Mouse (Mus musculus): ENCODE measurements at regions not wholly inside any gene's neighbourhood (a gene's known extent, or its start where the extent isn't known, plus 50 kb on each side); places are given as distances from the start of the nearest gene placed in this dataset.

DNA sequence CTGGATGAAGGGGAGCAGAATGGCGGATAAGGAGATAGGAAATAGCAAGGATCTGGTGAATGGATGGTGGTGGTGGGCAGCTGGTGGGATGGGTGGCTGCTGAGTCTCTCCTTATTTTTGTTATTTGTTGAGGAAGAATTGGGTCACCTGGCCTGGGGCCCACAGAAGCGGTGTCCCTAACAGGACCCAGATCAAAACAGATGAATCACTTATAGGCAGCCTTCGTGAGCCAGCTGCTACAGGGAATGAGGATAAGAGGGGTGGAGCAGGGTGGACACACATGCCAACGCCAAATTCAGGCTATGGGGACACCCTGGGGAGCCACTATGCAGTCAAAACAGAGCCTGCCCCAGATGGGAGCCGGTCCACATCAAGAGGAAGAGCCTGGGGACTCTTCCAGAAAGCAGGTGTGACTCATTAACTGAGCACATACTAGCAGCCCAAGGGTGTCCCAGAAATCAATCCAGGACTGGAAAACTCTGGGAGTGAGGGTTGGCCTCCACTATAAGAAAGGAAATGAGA, 75.4 kb downstream of the Inhbb start:
- H3K9ac ChIP-seq (ENCODE audit: low read depth, low read length), result no peak overlapping the region
- no peak overlapping the region for H3K27ac ChIP-seq (ENCODE audit: low read depth, low read length)
- no peaks in the 10 kb centered on the region for H3K9me3 ChIP-seq (ENCODE audit: control insufficient read depth, low read length)
- ATAC-seq (replicated peaks; ENCODE audit: low FRiP score), result no peak
- WGBS, result 63% methylated on average over 5 of the region's 5 CpGs
- no peaks in the 10 kb centered on the region for H3K4me1 ChIP-seq (replicated peaks; ENCODE audit: control insufficient read depth, insufficient read depth, low read length)
- no peak overlapping the region for H3K4me3 ChIP-seq (ENCODE audit: low read depth, low read length)
- H3K4me2 ChIP-seq, result no peak overlapping the region
- no peaks in the 10 kb centered on the region for H3K36me3 ChIP-seq (ENCODE audit: control insufficient read depth, insufficient read depth, low read length)
- H3K27me3 ChIP-seq (replicated peaks; ENCODE audit: control insufficient read depth, insufficient read depth, low read length), result no peaks in the 10 kb centered on the region
- DNase-seq (ENCODE audit: low spot score), result no peak

DNA sequence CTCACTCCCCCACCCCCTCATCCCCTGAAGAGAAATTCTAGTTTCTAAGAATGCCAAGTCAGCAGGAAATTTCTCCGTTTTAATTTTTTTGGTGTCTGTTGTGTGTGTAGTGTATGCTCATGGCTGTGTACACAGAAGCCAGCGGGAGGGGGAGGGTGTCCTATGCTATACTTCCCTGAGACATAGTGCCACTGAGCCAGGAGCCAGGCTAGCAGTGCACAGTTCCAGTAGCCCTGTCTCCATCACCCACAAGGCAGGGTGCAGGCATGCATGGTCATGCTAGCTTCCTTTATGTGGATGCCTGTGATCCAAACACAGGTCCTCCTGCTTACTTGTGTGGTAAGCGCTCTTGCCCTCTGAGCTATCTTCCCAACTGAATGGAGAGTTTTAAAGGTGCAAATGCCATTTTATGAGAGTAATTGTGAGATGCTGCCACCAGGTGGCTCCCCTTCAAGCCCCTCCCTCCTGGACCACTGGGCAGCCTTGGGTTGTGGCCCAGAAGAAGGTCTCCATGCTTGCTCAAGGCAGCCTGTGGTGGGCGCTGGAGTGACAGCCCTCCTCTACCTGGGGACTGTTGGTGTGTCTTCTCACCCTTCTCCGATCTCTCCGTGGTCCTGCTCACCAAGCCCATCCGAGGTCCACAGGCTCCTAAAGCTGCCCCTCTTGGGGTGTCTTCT, 76.8 kb downstream of the Inhbb start:
- no peak overlapping the region for H3K27ac ChIP-seq (ENCODE audit: low read depth, low read length)
- WGBS, result 49% methylated on average over 7 of the region's 7 CpGs
- DNase-seq (ENCODE audit: low spot score) (no peak), ATAC-seq (replicated peaks; ENCODE audit: low FRiP score) (no peak)
- H3K9ac ChIP-seq (ENCODE audit: low read depth, low read length), result no peak overlapping the region
- no peaks in the 10 kb centered on the region for H3K27me3 ChIP-seq (replicated peaks; ENCODE audit: control insufficient read depth, insufficient read depth, low read length)
- H3K4me2 ChIP-seq, result no peak overlapping the region
- no peak overlapping the region for H3K4me3 ChIP-seq (ENCODE audit: low read depth, low read length)
- H3K9me3 ChIP-seq (ENCODE audit: control insufficient read depth, low read length), result no peaks in the 10 kb centered on the region
- H3K36me3 ChIP-seq (ENCODE audit: control insufficient read depth, insufficient read depth, low read length), result no peaks in the 10 kb centered on the region
- H3K4me1 ChIP-seq (replicated peaks; ENCODE audit: control insufficient read depth, insufficient read depth, low read length), result no peaks in the 10 kb centered on the region

DNA sequence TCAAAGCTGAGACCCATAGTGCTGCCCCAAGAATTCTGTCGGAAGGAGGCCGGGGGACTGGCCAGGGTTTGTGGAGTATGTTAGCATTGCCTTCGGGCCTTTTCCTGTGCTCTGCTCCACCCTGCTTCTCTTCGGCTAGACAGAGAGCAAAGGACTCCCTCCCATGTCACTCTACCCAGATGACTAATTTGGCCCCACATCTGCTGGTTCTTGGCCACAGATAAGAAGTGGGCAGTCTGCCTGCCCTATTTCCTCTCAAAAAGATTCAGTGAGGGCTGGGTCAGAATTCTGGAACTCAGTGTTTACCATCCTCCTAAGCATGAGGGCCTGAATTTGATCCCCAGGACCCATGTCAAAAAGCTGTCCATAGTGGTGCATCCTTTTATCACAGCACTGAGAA, 78.0 kb downstream of the Inhbb start:
- Histone ChIP-seq H3K27ac (ENCODE audit: low read depth, low read length) (no peak overlapping the region), H3K4me2 (no peak overlapping the region), H3K36me3 (ENCODE audit: control insufficient read depth, insufficient read depth, low read length) (no peaks in the 10 kb centered on the region), H3K27me3 (replicated peaks; ENCODE audit: control insufficient read depth, insufficient read depth, low read length) (no peaks in the 10 kb centered on the region), H3K4me1 (replicated peaks; ENCODE audit: control insufficient read depth, insufficient read depth, low read length) (no peaks in the 10 kb centered on the region), H3K4me3 (ENCODE audit: low read depth, low read length) (no peak overlapping the region), H3K9me3 (ENCODE audit: control insufficient read depth, low read length) (no peaks in the 10 kb centered on the region), H3K9ac (ENCODE audit: low read depth, low read length) (no peak overlapping the region)
- 61% methylated on average over 4 of the region's 4 CpGs for WGBS
- DNase-seq (ENCODE audit: low spot score) (no peak), ATAC-seq (replicated peaks; ENCODE audit: low FRiP score) (no peak)

DNA sequence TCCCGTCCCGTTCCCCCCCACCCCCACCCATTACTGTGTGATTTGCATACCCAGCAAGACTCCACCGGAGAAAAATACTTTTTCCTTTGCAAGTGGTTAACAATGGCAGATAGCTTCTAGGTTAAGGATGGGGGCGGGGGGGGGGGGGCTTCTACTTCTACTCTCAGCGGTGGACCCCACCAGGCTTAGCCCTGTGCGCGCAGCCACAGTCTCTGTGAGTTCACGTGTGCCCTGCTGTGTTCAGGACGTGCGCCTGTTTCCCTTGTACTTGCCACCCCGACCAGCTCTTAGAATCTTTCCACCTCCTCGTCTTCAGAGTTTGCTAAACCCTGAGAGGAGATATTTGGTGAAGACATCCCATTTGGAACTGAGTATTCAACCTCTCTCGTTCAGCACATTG, 86.9 kb downstream of the Inhbb start:
- Histone ChIP-seq H3K9me3 (ENCODE audit: control insufficient read depth, low read length) (no peaks in the 10 kb centered on the region), H3K27ac (ENCODE audit: low read depth, low read length) (no peak overlapping the region), H3K36me3 (ENCODE audit: control insufficient read depth, insufficient read depth, low read length) (no peaks in the 10 kb centered on the region), H3K4me2 (no peak overlapping the region), H3K9ac (ENCODE audit: low read depth, low read length) (no peak overlapping the region), H3K4me3 (ENCODE audit: low read depth, low read length) (no peak overlapping the region), H3K4me1 (replicated peaks; ENCODE audit: control insufficient read depth, insufficient read depth, low read length) (no peaks in the 10 kb centered on the region), H3K27me3 (replicated peaks; ENCODE audit: control insufficient read depth, insufficient read depth, low read length) (no peaks in the 10 kb centered on the region)
- 37% methylated on average over 13 of the region's 13 CpGs for WGBS
- DNase-seq (ENCODE audit: low spot score) (no peak), ATAC-seq (replicated peaks; ENCODE audit: low FRiP score) (no peak)

DNA sequence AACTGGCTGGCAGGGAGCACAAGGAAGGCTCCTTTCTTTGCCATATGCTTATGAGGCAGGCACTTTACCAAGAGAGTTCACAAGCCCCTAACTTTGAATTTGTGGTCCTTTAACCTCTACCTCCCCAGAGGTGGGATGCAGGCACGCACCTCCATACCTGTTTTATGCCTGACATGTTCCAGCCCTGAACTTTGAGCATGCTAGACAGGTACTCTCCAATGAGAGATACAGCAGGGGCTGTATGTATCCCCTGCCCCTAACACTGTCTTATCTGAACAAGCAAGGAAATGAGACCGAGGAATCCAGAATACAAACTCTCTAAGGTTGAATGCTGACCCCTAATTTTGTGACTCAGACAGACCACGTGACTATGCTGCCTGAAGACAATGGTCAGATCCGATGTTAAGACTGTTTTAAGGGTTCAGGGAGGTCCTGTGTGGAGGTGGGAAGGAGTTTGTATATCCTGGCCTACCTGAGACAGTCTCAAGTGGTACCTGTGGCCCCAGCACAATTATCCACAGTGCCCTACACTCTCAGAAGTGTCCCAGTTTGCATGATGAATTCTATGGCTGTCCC, 91.2 kb downstream of the Inhbb start:
- 61% methylated on average over 4 of the region's 4 CpGs for WGBS
- H3K9me3 ChIP-seq (ENCODE audit: control insufficient read depth, low read length), result no peaks in the 10 kb centered on the region

DNA sequence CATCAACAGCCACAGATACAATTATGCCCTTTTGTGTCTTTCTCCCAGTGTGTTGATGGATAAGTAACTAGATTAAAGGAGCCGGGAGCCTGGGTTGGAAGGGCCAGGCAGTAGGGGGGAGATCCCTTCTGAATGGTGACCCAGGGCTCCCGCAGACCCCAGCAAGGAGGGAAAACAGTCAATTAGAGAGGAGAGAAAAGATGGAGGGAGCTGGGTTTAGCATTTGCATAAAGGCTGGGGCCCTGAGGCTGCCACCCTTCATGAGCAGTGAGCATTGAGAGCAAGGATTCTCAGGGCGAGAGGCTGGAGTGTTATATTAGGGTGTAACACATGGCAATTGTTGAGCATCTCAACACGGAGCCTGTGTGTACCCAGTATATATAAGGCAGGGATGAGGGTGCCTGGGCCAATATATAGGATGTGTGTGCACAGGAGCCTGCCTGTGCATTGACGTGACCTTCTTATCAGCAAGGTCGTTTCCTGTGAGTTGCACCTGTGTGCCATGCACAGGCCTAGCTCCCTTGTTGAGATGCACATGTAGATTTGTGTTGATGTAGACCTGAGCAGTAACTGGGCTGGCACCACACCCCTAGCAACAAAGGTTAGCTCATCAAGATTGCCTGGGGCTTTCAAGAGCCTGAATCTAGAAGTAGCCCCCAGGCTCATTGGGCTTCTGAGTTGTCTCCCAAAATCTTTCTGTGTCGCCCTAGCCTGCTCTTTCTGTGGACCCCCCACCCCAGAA, 92.2 kb downstream of the Inhbb start:
- WGBS, result 44% methylated on average over 7 of the region's 7 CpGs
- H3K27me3 ChIP-seq (replicated peaks; ENCODE audit: control insufficient read depth, insufficient read depth, low read length), result no peaks in the 10 kb centered on the region

More for the DNA sequence above, 91.2 kb downstream of the Inhbb start:
- no peak overlapping the region for H3K4me2 ChIP-seq
- no peaks in the 10 kb centered on the region for H3K4me1 ChIP-seq (replicated peaks; ENCODE audit: control insufficient read depth, insufficient read depth, low read length)
- no peak overlapping the region for H3K9ac ChIP-seq (ENCODE audit: low read depth, low read length)
- ATAC-seq (replicated peaks; ENCODE audit: low FRiP score) (no peak), DNase-seq (ENCODE audit: low spot score) (no peak)
- H3K4me3 ChIP-seq (ENCODE audit: low read depth, low read length), result no peak overlapping the region
- H3K36me3 ChIP-seq (ENCODE audit: control insufficient read depth, insufficient read depth, low read length), result no peaks in the 10 kb centered on the region
- H3K27me3 ChIP-seq (replicated peaks; ENCODE audit: control insufficient read depth, insufficient read depth, low read length), result no peaks in the 10 kb centered on the region
- H3K27ac ChIP-seq (ENCODE audit: low read depth, low read length), result no peak overlapping the region

DNA sequence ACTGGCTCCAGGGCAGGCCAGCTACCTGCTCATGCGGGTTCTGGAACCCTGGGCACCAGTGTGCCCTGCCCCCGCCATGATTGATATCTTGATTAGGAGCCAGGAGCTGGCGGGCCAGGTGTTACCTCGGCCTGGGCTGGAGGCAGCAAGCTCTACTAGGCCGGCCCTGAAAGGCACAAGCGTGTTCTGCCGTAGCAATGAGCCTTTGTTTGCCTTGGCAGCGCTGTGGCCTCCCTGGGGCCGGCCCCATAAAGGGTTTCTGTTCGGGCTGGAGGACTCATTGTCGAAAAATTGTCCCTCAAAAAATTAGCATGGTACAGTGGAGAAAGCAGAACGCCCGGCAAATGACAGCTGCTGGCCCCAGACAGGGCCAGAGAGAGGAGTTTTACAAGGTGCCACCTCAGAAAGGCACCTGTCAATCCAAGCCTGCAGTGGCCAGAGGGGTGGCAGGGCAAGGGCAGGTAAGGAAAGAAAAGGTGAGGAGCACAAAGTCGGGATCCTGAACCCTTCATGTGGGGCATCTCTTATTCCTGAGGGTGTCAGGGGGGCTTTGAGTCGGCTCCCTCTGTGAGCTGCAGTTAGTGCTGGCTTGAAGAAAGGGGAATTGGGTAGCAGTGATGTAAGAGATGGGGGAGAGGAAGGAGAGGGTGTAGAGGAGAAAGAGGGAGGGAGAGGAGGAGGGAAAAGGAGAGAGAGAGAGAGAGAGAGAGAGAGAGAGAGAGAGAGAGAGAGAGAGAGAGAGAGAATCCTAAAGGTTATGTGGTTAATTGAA, 92.9 kb downstream of the Inhbb start:
- no peak overlapping the region for H3K9ac ChIP-seq (ENCODE audit: low read depth, low read length)
- H3K4me2 ChIP-seq, result no peak overlapping the region
- H3K27ac ChIP-seq (ENCODE audit: low read depth, low read length), result no peak overlapping the region
- H3K9me3 ChIP-seq (ENCODE audit: control insufficient read depth, low read length), result no peaks in the 10 kb centered on the region
- 32% methylated on average over 15 of the region's 15 CpGs for whole genome bisulfite sequencing
- no peaks in the 10 kb centered on the region for H3K36me3 ChIP-seq (ENCODE audit: control insufficient read depth, insufficient read depth, low read length)
- no peaks in the 10 kb centered on the region for H3K4me1 ChIP-seq (replicated peaks; ENCODE audit: control insufficient read depth, insufficient read depth, low read length)
- H3K27me3 ChIP-seq (replicated peaks; ENCODE audit: control insufficient read depth, insufficient read depth, low read length), result no peaks in the 10 kb centered on the region
- no peak overlapping the region for H3K4me3 ChIP-seq (ENCODE audit: low read depth, low read length)
- DNase-seq (ENCODE audit: low spot score) (no peak), ATAC-seq (replicated peaks; ENCODE audit: low FRiP score) (no peak)

More for the DNA sequence above, 92.2 kb downstream of the Inhbb start:
- H3K9me3 ChIP-seq (ENCODE audit: control insufficient read depth, low read length), result no peaks in the 10 kb centered on the region
- ATAC-seq (replicated peaks; ENCODE audit: low FRiP score) (0 out of 2 replicates have a peak, but pooled peaks have one; percentile 31), DNase-seq (ENCODE audit: low spot score) (peak; percentile 22)
- no peaks in the 10 kb centered on the region for H3K36me3 ChIP-seq (ENCODE audit: control insufficient read depth, insufficient read depth, low read length)
- H3K27ac ChIP-seq (ENCODE audit: low read depth, low read length), result no peak overlapping the region
- H3K4me2 ChIP-seq, result no peak overlapping the region
- no peaks in the 10 kb centered on the region for H3K4me1 ChIP-seq (replicated peaks; ENCODE audit: control insufficient read depth, insufficient read depth, low read length)
- no peak overlapping the region for H3K4me3 ChIP-seq (ENCODE audit: low read depth, low read length)
- H3K9ac ChIP-seq (ENCODE audit: low read depth, low read length), result no peak overlapping the region

DNA sequence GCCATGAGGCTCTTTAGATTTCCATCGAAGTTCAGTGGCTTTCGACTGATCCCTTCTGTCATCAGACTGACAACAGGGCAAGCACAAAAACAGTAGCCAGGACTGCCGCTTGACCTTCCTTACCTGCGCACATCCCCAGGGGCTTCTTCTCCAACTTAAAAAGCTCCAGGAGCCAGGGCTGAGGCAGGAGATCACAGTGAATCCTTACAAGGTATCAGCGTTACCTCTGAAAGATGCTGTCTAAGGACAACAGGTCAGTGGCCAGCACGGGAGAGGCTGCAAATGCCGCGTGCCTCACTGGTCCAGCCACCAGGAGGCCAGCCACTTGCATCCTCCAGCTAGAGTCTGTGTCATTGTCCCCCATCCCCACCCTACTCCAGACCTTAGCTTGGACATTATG, 97.5 kb downstream of the Inhbb start:
- no peak overlapping the region for H3K9ac ChIP-seq (ENCODE audit: low read depth, low read length)
- no peaks in the 10 kb centered on the region for H3K27me3 ChIP-seq (replicated peaks; ENCODE audit: control insufficient read depth, insufficient read depth, low read length)
- DNase-seq (ENCODE audit: low spot score) (no peak), ATAC-seq (replicated peaks; ENCODE audit: low FRiP score) (no peak)
- H3K27ac ChIP-seq (ENCODE audit: low read depth, low read length), result no peak overlapping the region
- H3K36me3 ChIP-seq (ENCODE audit: control insufficient read depth, insufficient read depth, low read length), result no peaks in the 10 kb centered on the region
- no peak overlapping the region for H3K4me3 ChIP-seq (ENCODE audit: low read depth, low read length)
- 68% methylated on average over 8 of the region's 8 CpGs for WGBS
- no peak overlapping the region for H3K4me2 ChIP-seq
- no peaks in the 10 kb centered on the region for H3K9me3 ChIP-seq (ENCODE audit: control insufficient read depth, low read length)
- H3K4me1 ChIP-seq (replicated peaks; ENCODE audit: control insufficient read depth, insufficient read depth, low read length), result no peaks in the 10 kb centered on the region

Data from liver, embryonic 11.5 days (tissue).